Mouse (Mus musculus): ENCODE measurements around the gene Hfe2. TPM values are rescaled to one million over a fixed set of nuclear protein-coding genes. Genes with fewer than 3 reads are reported as not detected.

Gene Hfe2
- total RNA-seq, 1 experiment from 2014 or later = not detected

DNA sequence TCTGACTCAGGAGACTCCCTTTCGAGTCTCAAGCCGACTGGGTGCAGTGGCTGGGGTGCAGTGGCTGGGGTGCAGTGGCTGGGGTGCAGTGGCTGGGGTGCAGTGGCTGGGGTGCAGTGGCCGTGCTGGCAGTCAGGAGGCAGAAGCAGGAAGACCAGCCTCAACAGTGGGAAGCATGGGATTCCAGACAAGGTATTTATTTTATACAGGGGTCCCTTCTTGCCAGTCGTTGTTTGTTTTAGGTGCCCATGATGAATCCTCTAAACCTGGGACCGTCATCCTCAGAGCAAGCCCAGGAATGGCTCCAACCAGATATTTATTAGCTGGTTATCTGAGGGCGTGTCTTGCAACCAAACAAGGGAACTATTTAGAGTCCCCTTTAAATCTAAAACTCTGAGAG is 28.6 kb downstream of the Hfe2 start:
- ATAC-seq (ENCODE audit: extremely low read depth, insufficient number of reproducible peaks, low FRiP score, poor library complexity, severe bottlenecking) = no peak

DNA sequence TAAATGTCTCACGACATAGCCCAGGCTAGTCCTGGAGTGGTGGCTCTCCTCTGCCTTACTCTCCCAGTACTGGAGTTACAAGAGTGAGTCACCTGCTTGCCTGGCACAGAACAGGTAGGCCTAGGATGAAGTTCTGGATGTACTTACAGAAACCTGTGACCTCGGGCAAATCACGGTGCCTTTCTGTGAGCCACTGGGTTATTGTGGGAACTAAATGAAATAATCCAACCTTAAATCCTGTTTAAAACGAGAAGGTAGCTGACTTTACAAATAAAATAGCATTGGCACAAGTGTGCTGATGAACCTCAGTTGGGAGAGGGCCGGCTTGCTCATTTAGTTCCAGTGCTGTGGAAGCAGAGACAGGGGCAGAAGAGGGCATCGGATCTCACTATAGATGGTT is 29.3 kb downstream of the Hfe2 start:
- ATAC-seq (ENCODE audit: extremely low read depth, insufficient number of reproducible peaks, low FRiP score, poor library complexity, severe bottlenecking) = no peak

DNA sequence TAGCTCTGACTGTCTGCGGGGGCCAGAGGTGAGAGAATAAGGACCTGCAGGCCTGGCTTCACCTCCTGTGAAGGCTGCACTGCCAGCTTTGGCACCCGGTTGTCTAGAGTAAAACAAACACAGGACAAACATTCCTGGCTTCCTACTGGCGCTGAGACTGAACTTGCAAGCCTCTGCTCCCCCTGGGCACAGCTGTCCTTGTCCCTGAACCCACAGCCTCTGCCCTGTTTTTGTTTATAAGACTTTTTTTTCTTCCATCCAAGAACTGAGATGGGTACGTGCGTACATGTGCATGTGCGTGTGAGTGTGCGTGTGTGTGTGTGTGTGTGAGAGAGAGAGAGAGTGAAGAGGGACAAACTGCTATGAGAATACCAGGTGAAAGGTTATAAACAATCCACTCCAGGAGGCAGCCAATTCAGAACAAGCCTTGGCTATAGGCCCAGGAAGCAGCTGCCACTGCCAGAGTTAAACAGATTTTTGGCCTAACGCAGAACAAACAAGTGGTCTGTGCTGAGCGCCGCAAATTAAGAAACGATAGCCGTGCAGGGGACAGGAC is 30.1 kb downstream of the Hfe2 start:
- no peak for ATAC-seq (ENCODE audit: extremely low read depth, insufficient number of reproducible peaks, low FRiP score, poor library complexity, severe bottlenecking)

DNA sequence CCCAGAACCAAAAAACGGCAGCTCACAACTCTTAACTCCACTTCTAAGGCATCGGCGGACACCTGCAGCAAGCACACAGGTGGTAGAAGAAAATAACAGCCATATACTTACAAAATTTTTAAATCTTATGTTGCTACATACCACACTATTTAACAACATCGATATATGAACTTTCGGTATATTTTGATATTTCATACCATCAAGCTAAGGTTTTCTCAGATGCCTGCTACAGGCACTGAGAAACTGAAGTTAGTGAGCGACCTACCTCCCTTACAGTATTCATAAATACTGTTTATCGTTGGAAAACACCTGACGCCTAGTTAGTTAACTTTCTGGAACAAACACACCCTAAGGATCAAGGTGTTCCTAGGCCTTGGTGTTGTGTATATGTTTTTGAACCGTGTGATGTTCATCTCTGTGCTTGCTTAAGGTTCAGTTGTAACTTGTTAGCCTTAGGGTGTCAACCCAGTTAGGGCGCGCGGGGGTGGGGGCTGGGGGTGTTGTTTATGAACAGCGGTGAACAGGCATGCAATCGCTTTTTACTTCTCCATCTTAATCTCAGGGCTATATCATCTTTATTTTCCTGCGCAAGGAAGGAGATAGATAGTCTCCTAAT is 31.1 kb downstream of the Hfe2 start:
- ATAC-seq (ENCODE audit: extremely low read depth, insufficient number of reproducible peaks, low FRiP score, poor library complexity, severe bottlenecking) = no peak

DNA sequence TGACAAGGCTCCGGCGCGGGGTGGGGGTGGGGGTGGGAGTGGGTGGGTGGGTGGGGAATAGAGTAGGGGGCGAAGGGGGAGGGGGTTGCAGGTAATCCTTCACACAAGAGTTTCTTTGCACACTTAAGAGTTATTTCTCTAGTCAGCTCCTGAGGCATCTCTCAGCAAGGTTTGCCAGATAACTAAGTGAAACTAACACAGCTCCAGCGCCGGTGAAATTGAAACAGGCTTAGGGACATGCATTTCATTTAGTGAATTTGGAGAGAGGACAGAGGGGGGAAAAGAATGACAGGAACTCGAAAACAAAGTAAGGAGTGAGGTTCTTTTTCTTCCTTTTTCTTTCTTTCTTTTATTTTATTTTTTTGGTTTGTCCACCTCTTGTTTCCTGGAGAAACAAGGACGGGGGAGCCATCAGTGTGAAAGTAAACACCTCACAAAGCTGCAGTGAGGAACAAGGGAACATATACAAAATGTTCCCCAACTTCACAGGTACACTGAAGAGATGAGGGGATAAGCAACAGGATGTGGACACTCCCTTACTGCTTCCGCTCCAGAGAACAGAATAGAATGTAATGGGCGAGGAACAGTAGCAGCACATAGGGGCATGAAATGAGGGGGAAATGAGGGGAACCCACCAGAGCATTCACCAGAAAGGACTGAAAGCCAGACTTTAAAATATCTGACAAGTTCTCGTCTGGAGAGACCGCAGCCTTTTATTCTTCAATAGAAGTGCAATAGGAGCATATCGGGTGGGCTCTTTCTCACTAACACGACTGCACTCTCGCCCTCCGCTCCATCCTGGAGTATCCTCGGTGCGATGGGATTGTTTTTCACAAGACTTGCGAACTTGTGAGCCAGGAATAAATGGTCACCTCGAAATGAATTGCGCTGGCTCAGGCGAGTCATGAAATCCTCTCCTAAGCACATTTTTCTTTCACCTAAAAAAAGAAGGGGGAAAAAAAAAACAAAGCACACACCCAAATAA is 32.0 kb downstream of the Hfe2 start:
- ATAC-seq (ENCODE audit: extremely low read depth, insufficient number of reproducible peaks, low FRiP score, poor library complexity, severe bottlenecking) = no peak

DNA sequence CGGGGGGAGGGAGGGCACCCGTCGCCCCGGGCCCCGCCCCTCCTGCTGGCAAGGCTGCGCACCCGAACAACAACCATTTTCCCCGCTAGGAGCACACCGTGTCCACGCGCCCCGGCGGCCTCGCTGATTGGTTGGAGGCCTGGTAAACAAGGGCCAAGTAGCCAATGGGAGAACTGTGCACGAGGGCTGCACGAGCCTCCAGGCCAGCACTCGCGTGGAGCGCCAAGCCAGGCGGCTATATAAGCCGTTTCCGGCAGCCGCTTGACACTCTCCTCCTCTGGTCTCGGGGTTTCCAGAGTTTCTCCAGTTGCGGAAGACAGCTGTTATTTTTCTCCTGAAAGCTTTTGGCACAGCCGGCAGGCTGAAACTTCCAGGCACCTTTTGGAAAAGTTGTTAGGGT is 32.7 kb downstream of the Hfe2 start, which contains the start of gene Txnip:
Txnip (plus strand) TSS at position 264 of the 400 bp plus-strand sequence.
- ATAC-seq (ENCODE audit: extremely low read depth, insufficient number of reproducible peaks, low FRiP score, poor library complexity, severe bottlenecking) = peak; percentile 95

DNA sequence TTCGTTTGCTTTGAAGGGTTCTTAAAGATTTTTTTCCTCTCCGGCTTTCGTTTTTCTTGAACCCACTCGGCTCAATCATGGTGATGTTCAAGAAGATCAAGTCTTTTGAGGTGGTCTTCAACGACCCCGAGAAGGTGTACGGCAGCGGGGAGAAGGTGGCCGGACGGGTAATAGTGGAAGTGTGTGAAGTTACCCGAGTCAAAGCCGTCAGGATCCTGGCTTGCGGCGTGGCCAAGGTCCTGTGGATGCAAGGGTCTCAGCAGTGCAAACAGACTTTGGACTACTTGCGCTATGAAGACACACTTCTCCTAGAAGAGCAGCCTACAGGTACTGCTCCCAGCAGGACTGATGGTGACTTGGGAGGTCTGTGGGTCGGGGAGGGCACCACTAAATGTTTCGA is 33.2 kb downstream of the Hfe2 start:
- no peak for ATAC-seq (ENCODE audit: extremely low read depth, insufficient number of reproducible peaks, low FRiP score, poor library complexity, severe bottlenecking)

DNA sequence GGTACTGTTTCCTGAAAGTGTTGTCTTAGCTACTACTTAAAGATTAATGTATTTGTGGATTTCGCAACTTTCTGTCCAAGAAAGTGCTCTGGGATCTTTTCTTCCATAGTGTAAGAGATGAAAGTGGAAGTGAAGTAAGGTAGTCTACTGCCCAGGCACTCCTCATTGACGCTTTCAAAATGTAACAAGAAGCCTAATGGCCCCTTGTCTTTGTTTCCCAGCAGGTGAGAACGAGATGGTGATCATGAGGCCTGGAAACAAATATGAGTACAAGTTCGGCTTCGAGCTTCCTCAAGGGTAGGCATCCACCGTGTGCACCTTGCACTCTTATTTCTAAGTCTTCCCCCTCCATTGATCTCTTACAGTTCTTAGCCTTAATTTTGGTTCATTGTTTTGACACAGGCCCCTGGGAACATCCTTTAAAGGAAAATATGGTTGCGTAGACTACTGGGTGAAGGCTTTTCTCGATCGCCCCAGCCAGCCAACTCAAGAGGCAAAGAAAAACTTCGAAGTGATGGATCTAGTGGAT is 33.8 kb downstream of the Hfe2 start:
- no peak for ATAC-seq (ENCODE audit: extremely low read depth, insufficient number of reproducible peaks, low FRiP score, poor library complexity, severe bottlenecking)

DNA sequence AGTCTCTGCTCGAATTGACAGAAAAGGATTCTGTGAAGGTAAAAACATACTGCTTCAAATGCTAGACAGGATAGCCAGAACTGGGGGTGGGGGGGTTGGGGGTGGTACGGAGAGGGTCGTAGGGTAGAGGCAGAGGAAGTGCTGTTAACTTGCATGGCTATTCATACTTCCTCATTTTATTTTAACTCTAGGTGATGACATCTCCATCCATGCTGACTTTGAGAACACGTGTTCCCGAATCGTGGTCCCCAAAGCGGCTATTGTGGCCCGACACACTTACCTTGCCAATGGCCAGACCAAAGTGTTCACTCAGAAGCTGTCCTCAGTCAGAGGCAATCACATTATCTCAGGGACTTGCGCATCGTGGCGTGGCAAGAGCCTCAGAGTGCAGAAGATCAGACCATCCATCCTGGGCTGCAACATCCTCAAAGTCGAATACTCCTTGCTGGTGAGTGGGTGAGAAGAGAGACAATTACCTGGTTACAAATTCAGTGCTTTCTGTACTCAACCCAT is 34.5 kb downstream of the Hfe2 start:
- ATAC-seq (ENCODE audit: extremely low read depth, insufficient number of reproducible peaks, low FRiP score, poor library complexity, severe bottlenecking) = peak; percentile 10; the same call in 1 of the 2 replicates

DNA sequence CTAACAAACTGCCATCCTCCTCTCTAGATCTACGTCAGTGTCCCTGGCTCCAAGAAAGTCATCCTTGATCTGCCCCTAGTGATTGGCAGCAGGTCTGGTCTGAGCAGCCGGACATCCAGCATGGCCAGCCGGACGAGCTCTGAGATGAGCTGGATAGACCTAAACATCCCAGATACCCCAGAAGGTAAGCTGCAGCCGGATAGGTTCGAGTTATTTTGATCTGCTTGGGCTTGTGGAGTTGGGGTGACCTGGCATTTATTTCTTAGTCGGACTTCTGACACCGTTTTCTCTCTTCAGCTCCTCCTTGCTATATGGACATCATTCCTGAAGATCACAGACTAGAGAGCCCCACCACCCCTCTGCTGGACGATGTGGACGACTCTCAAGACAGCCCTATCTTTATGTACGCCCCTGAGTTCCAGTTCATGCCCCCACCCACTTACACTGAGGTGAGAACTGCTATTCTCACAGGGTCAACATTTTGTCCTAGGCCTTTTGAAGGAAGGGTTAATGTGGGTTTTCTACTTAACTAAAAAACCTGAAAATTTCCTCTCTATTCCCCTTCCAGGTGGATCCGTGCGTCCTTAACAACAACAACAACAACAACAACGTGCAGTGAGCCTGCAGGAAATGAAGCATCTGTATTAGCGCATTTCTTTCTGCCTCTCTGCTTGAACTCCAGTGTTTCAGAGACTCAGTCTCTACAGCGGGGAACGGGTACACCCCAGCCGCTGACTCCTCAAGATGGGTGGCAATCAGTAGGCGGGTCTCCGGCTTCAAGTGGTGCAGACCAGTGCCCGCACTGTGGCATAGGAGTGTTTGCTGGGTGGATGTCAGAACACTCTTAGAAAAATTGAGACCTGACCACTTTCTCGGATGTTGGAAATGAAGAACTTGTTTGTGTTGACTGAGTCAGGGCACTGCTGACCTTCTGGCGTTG is 35.2 kb downstream of the Hfe2 start:
- no peak for ATAC-seq (ENCODE audit: extremely low read depth, insufficient number of reproducible peaks, low FRiP score, poor library complexity, severe bottlenecking)

DNA sequence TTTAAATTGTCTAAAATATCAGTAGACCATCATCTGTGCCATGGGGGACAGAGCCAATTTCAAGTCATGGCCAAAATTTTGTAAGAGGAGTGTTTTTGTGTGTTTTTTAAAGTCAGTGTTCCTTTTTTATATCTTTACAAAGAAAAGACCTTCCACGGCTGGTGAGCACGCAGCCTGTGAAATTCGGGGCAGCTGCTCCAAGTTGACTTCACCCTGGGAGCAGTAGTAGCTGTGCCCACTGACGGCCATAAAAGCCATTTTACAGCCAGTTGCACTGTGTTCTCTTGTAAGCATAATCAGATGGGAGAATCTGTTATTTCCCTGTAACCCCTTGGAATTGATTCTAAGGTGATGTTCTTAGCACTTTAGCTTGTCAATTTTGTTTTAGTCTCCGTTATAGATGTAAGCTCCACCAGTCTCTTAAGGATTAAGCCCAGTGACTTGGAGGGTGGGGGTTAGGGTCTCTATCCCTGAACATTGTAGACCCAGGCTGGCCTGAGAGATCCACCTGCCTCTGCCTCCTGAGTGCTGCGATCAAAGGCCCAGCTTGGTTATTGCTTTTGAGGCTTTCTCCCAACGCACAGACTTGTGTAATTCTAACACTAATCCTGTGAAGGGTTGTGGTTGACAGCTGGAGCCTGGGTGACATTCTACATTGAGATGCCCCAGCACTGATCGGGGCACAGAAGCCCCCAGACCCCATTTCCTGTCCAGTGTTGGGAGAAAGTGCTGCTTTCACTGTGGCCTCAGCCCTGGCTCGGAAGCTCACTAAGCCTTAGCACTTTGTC is 36.1 kb downstream of the Hfe2 start:
- ATAC-seq (ENCODE audit: extremely low read depth, insufficient number of reproducible peaks, low FRiP score, poor library complexity, severe bottlenecking) = no peak

DNA sequence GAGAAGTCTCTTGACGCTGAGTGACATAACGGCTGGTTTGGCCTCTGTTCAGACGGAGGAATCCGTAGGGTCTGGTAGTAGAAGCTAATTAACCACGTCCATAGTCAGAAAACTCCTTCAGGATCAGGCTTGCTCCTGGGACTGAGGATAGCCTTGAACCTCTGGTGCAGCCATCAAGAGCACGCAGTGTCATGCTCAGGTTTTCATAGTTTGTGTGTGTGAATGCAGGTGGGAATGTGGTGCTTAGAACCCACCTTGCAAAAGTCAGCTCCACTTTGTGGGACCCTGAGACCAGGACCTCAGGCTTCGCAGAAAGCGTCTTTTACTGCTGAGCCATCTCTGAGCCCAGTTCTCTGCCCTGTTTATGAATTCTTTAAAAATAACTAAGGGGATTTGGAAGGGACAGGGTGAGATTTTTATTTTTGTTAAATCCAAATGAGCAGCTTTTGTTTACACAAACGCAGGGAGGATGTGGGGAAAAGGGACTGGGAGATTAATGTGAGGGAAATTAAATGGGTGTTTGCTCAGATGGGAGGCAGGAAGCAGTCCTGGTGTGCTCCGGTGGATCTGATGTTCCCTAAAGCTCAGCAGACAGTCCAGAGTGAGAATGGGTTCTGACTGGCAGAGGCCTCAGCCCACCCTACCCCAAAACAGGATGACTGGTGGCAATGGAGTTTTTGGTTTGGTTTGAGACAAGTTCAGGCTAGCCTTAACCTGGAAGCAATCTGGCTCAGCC is 37.1 kb downstream of the Hfe2 start:
- ATAC-seq (ENCODE audit: extremely low read depth, insufficient number of reproducible peaks, low FRiP score, poor library complexity, severe bottlenecking) = no peak

DNA sequence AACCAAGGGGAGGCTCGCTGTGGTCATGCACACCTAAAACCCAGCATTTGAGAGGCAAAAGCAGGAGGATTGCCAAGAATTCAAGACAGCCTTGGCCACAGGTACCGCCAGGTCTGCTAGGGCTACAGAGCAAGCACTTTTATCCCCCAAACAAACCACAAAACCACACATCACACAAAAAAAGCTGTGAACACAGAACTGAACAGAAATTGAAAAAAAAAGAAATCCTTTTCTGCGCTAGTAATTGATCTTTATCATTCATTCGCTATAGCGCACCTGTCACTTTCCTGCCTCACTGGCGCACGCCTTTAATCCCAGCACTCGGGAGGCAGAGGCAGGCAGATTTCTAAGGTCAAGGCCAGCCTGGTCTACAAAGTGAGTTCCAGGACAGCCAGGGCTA is 38.3 kb downstream of the Hfe2 start:
- ATAC-seq (ENCODE audit: extremely low read depth, insufficient number of reproducible peaks, low FRiP score, poor library complexity, severe bottlenecking) = no peak

DNA sequence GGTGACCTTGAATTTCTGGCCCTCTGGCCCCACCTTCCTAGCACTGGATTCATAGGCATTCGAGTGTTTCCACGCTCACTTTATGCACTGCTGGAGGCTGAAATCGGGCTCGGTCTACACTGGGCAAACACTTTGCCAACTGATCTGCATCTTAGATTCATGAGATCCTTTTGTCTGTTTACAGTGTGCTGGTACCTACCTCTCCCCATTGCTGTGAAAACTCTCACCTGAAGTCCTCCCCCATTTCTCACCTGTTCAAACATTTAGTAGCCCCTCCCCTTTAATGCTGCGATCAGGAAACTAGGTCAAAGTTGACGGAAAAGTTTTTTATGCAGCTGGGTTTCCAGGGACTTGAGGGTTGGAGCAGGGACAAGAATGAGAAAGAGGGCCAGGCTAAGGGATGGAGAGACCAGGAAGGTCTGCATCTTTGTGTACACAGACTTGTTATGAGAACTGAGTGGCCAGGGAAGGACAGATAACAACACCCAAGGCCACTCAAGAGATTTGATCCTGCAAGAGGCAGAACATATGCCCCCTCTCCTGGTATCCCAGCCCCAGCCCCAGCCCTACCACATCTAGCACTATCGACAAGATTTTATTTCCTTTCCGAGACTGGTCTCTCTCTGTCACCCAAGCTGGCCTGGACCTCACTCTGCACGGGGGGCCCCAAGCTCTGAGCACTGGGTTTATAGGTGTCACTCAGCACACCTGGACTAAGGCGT is 39.1 kb downstream of the Hfe2 start:
- no peak for ATAC-seq (ENCODE audit: extremely low read depth, insufficient number of reproducible peaks, low FRiP score, poor library complexity, severe bottlenecking)

DNA sequence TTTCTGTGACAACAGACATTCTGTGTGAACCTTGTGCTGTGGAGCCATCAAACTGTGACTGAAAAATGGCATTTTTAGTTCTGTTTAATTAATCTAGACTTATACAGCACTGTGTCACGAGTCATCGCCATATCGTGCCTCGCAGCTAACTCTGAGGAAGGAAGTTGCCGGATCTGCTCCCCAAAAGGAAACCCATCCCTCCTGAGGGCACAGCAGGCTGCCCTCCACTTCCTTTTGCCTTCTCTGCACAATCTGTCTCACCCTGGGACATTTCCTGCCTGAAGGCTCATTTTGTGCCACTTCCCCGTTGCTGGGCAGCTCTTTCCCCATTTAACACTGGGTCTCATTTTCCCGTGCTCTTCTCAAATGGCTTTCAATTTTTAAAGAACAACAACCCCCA is 39.7 kb downstream of the Hfe2 start:
- peak; percentile 50 for ATAC-seq (ENCODE audit: extremely low read depth, insufficient number of reproducible peaks, low FRiP score, poor library complexity, severe bottlenecking)

DNA sequence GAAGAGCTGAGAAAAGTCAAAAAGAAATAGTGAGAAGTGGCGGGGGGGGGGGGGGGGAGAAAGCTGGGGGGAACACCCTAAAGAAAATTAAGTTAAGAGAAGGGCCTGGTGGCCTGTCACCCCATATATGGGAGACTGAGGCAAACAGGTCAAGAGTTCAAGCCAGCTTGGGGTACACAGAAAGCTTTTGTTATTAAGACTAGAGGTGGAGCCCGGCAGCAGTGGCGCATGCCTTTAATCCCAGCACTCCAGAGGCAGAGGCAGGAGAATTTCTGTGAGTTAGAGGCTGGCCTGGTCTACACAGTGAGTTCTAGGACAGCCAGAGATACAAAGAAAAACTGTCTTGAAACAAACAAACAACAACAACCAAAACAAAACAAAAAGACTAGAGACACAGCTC is 40.1 kb downstream of the Hfe2 start:
- no peak for ATAC-seq (ENCODE audit: extremely low read depth, insufficient number of reproducible peaks, low FRiP score, poor library complexity, severe bottlenecking)

Data from neutrophil, adult 5-6 weeks (primary cell).